Mouse (Mus musculus) inflammation-experienced regulatory T-cells, adult 16 weeks (primary cell): ENCODE results near the gene Clps. TPM values are rescaled to one million over a fixed set of nuclear protein-coding genes. Genes with fewer than 3 reads are reported as not detected.

Experiments
- polyA plus RNA-seq: library from polyadenylated mRNA; unstranded; fragments of 100-300 nt; shearing (Covaris generic); gene quantifications from one replicate; pipeline ENCODE4 v1.2.1, GENCODE M21; 2017

Gene Clps
- not detected for polyA plus RNA-seq

DNA sequence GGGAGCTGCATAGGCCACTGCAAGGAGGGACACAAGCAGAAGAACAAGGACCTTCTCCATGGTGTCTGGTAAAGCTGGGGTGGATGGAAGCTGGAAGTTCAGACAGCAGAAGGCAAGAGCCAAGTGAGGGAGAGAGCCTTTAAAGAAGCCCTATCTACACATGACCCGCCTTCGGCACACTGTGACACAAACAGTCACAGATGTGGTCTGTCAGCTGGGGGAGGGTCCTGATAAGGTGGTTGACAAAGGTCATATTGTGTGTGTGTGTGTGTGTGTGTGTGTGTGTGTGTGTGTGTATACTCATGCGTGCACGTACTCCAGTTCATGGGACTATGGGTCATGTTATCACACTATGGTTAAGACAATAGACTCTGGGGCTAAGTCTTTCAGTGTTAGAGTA lies at the start of gene Clps:
TSS of gene Clps (minus strand) at position 169 of the 400 bp plus-strand sequence.

DNA sequence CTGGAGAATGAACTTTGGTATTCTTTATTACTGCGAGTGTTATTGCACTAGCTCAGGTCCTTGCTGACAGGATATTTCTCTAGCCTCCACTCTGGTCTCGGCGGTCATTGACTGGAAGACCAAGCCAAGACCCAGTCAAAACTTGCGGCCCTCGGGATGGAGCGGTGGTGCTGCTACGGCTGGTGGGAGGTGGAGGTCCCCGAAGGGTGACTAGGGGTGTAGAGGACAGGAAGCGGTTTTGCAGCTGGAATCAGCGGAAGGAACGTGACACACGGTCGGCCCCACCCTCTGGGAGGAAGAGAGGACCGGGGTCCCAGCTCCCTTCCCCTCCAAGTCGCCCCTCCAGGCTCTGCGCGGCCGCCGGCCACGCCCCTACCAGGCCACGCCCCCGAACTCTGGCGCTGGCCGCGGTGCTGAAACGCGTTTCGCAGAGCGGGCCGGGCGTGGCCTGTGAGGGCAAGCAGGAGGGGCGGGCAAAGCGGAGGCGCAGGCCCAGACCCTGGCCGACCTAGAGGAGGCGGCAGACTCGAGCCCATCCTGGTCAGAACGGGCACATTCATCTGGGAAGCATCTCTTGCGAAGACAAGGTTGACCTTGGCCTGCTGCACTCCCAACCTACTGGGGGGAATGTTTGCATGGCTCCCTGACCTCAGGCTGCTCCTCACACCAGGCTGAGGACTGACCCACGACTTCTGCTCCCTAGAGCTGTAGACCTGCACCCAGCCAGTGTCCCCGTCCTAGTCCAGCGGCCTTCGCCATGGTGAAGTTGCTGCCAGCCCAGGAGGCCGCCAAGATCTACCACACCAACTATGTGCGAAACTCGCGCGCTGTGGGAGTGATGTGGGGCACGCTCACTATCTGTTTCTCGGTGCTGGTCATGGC lies 14.9 kb upstream of the Clps start, which contains the start of gene Lhfpl5:
TSS of gene Lhfpl5 (plus strand) at position 398 of the 882 bp plus-strand sequence.

DNA sequence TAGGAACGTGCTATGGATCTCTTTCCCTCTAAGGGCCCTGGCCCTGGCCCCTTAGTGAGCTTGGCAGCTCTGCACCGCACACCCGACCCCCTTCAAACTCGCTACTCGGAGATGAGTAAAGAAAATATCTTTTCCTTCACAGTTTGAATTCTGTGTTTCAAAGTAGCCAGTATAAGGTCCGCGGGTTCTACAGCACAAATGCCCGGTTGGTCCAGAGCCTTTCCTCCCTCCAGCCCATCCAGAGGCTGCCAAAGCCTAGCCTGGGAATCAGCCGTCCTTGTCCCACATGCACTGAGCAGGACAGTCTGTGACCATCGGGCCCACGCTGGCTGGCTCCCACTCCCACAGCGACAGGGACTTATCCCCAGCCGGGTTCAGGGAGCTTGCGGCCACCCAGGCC lies 11.5 kb downstream of the Clps start, which contains the start of gene Clpsl2:
TSS of gene Clpsl2 (plus strand) at position 301 of the 400 bp plus-strand sequence.

DNA sequence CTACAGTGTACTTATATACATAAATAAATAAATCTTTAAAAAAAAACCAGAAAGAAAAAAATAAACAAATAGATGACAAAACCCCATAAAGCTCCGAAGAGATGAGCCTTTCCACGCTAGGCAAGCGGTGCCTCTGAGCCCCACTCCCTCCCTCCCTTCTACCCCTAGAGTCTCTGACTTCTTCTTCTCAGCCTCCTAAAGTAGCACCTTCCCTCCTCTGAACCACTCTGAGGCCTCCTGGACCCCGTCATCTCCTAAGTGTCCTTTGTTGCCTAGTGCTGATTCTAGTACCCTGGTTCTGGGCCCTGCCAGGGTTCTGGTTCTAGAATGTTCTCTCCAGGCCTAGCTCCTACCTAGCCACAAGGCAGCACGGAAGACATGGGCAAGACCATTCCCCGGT lies 30.1 kb downstream of the Clps start, which contains the start of gene Armc12:
TSS of gene Armc12 (plus strand) at position 301 of the 400 bp plus-strand sequence.

DNA sequence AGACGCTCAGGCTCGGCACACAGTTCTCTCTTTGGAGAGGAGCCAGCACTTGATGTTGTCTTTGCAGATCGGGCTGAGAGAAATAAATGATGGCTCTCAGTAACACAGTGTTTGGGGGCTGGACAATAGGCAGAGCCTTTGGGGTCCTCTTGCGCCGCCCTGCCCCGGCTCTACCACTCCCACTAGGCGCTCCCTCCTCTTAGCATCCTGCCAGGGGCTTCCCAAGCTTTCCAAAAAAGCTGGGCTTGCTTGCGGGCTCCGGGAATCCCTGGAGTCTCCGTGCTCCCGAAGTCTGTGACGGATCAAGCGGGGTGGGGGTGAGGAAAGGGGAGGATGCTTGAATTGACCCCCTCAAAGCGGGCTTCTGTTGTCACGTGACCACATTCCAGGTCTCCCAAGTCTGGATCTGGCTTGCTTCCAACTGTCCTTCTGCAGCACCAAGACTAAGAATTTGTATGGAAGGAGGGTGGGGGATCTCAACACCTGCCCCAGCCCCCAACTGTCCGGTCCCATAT lies 43.1 kb downstream of the Clps start, which contains the start of gene Fkbp5:
TSS of gene Fkbp5 (minus strand) at position 87 of the 515 bp plus-strand sequence.

Other genes starting within 250 kb of the Clps start
- gene Fance, start 247.2 kb downstream of the Clps start, polyA plus RNA-seq = 9.0 TPM
- gene Rpl10a, start 232.3 kb downstream of the Clps start, polyA plus RNA-seq = 322 TPM
- gene Tead3, start 209.9 kb downstream of the Clps start, polyA plus RNA-seq = 0.18 TPM
- not detected for gene Tulp1, start 195.5 kb downstream of the Clps start, polyA plus RNA-seq
- 10.3 TPM for gene Fkbp5, start 43.2 kb downstream of the Clps start, polyA plus RNA-seq
- gene Armc12, start 30.0 kb downstream of the Clps start, polyA plus RNA-seq = not detected
- gene Clpsl2, start 11.4 kb downstream of the Clps start, polyA plus RNA-seq = not detected
- gene Lhfpl5, start 14.9 kb upstream of the Clps start, polyA plus RNA-seq = 1.00 TPM
- gene Srpk1, start 61.9 kb upstream of the Clps start, polyA plus RNA-seq = 218 TPM
- 0.49 TPM for gene Slc26a8, start 129.5 kb upstream of the Clps start, polyA plus RNA-seq
- gene Mapk14, start 130.6 kb upstream of the Clps start, polyA plus RNA-seq = 18.1 TPM
- 5.8 TPM for gene AC170998.1, start 165.3 kb upstream of the Clps start, polyA plus RNA-seq
- not detected for gene Mapk13, start 208.5 kb upstream of the Clps start, polyA plus RNA-seq
- gene Brpf3, start 240.3 kb upstream of the Clps start, polyA plus RNA-seq = 2.5 TPM